Mouse (Mus musculus): ENCODE measurements around the gene Chmp1a.

DNA sequence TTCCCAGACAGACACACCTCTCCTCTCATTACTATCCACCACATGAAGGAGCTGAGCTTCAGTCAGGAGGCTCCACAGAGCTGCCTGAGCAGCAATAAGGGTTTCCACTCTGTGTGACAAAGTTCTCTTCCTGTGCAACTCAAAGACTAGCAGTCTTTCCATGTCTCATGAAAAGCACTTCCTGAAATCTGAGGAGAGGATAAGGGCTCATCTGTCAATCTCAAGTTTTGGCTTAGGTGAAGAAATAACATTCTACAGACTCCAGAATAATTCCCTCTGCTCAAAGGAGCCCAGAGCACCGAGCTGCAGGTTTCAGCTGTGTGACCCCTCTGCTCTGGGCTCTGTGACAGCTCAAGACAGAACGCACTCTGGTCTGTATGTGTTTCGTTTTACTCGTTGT, 40.4 kb upstream of the Chmp1a start:
- TF ChIP-seq POLR2A (IDR thresholded peaks at IDR 0.05; ENCODE audit: low read depth, low read length) (no peak), CTCF (IDR thresholded peaks at IDR 0.05; ENCODE audit: extremely low read depth, insufficient read length, insufficient replicate concordance, low read depth, low read length) (no peak)
